Mouse (Mus musculus) gastrocnemius, postnatal 4 days (tissue): Measurements from ENCODE around the gene Espnl. TPM values are rescaled to one million over a fixed set of nuclear protein-coding genes. Genes with fewer than 3 reads are reported as not detected.

Experiments used
- DNase-seq, 2 experiments: peaks; one replicate each; pipeline ENCODE4 v3.0.0; 2021 to 2022; ENCODE audit warnings: low spot score in 2 of 2, mixed read lengths in 2 of 2
- total RNA-seq, 2 experiments: library from RNA; stranded (reverse); gene quantifications; 2 replicates each; pipeline ENCODE4 v1.2.3; 2021

Gene Espnl
- total RNA-seq, 2 experiments from 2014 or later, result 0.29 to 0.37 TPM

DNA sequence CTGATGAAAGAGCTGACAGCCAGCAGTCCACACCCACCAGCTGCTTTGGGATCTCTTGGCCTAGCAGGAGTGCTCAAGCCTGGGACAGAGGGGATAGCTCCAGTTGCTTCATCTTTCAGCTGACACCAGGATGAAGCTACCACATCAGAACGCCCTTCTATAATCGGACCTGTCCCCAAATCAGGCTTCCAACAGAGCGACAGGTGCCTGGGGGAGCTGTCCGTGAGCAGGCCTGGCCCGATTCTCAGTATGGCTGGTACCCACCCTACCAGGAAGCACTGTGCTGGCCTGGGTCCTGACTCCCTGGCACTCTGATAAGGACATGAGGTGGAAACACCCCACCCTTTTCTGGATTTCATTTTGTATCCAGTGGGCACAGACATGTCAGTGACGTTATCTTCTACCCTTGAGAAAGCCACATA lies 51.5 kb downstream of the Espnl start:
- DNase-seq, result no peak

DNA sequence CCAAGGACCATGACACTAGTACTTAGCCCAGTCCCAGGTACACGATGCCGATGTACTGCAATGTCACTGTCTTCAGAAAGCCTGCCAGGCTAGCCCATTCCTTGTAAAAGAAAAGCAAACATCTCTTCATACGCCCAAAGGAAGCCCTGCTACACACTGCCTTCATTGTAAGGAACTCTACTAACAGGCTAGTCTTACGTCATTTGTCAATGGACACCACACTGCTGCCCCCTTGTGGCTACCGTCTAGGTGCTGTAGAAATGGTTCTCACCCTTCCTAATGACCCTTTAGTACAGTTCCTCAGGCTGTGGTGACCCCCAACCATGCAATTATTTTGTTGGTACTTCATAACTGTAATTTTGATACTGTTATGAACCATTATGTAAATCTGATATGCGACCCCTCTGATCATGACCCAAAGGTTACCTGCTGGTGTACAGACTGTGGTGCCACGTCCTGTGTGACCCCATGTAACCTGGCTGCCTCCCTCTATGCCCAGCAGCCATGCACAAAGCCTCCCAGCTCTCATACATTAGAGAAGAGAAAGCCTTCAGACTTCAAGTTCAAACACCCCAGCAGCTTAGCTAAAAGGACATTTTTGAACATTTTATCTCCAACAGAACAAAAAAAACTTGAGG lies 58.7 kb downstream of the Espnl start:
- peak; percentile 57 to 78 for DNase-seq

DNA sequence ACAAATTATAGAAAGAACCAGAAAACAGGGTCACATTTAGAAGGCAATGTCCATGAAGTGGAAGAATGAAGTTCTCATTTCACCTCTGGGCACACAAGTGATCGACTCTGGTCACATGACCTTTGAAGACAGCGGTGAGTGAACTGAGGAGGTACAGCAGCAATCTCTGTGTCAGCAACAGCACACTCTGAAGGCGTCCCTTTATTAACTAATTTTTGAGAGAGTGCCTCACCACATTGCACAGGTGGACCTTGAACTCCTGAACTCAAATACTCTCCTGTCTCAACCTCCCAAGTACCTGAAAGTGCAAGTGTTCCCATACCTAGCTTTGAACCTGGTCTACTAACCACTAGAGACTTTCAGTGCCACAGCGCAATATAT lies 59.2 kb downstream of the Espnl start:
- DNase-seq, result no peak

DNA sequence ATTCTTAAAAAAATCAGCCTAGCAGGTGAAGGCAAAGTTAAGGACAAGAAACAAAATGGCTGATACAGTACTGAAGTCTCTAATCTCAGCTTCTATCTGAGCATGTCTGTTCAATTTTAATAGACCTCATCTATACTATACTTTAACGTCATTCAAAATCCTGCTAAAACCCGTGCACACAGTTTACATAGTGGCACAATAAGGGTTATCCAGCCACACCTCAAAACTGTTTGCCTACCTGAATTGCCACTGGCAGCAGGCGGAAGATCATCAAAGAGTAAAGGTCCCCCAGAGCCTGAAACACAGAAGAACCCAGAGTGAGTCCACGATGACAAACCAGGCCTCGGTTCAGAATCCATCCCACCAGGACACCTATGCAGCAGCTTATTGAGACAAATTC lies 68.5 kb downstream of the Espnl start:
- no peak for DNase-seq

DNA sequence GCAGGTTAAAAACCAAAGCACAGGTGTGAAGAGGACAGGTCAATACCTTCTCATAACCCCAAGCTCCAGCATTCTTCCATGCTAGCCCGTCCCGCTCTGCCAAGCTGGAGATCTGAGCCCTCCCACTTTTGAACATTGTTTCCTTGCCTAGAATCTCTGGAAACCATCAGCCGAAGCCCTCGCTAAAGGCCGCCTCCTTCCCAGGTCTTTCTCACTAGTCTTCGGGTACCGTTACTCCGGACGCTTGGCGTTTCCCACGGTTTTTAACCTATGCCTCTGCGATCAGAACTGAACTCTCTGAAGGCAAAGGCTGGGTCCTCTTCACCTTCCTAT lies 76.0 kb downstream of the Espnl start:
- peak in 1 of 2 experiments; percentile 24 for DNase-seq

Other genes with a start within 250 kb of the Espnl start
- gene Rbm44, start 177.0 kb upstream of the Espnl start, total RNA-seq, result under 1 TPM in 1 of 2 experiments, not detected in 1; 0.10 TPM
- 10 to 100 TPM; 66.3 to 66.6 TPM for gene Ramp1, start 142.3 kb upstream of the Espnl start, total RNA-seq
- 10 to 100 TPM; 52.5 to 55.5 TPM for gene Ube2f, start 71.8 kb upstream of the Espnl start, total RNA-seq
- 10 to 100 TPM; 10.9 to 11.5 TPM for gene Scly, start 23.7 kb upstream of the Espnl start, total RNA-seq
- gene Klhl30, start 28.9 kb downstream of the Espnl start, total RNA-seq, result 10 to 100 TPM; 68.6 to 73.2 TPM
- gene Erfe, start 44.4 kb downstream of the Espnl start, total RNA-seq, result 1 to 10 TPM in 1 of 2 experiments, under 1 TPM in 1; 0.88 to 2.2 TPM
- 10 to 100 TPM; 65.7 to 71.3 TPM for gene Ilkap, start 76.7 kb downstream of the Espnl start, total RNA-seq
- gene Hes6, start 92.0 kb downstream of the Espnl start, total RNA-seq, result 10 to 100 TPM; 31.2 to 37.4 TPM
- gene Per2, start 137.2 kb downstream of the Espnl start, total RNA-seq, result 1 to 10 TPM; 7.2 to 8.6 TPM
- 1 to 10 TPM; 4.4 to 4.5 TPM for gene Traf3ip1, start 172.6 kb downstream of the Espnl start, total RNA-seq
- 10 to 100 TPM; 14.2 to 18.1 TPM for gene Asb1, start 218.5 kb downstream of the Espnl start, total RNA-seq